Mouse (Mus musculus): Measurements from ENCODE around the gene Plpp3. TPM values are rescaled to one million over a fixed set of nuclear protein-coding genes. Genes with fewer than 3 reads are reported as not detected.
A peak's percentile ranks its signal among the peaks of the same experiment; 100 is the strongest.

Gene Plpp3
- polyA plus RNA-seq, 1 experiment from 2014 or later = 58.5 TPM

DNA sequence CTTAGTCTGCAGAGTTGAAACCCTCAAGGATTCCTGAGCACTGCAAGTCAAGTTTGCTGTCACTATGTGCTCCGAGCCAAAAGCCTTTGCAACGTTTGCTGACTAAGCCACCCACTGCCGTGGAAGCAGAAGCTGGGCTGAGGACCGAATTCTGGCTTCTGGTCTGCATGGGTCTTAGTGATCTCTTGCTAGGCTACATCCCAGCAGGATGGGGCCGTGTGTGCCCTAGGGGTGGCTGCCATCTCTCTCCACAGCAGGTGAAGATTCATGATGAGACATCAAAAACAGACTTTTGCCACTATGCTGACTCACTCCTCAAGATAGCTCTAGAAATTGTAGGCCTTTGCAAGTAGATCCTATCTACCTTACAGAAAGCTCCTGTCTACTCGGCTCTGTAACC, 69.2 kb downstream of the Plpp3 start:
- Histone ChIP-seq H3K9me3 (no peaks in the 10 kb centered on the region), H3K4me1 (replicated peaks) (no peaks in the 10 kb centered on the region), H3K27me3 (no peaks in the 10 kb centered on the region), H3K27ac (no peak overlapping the region), H3K4me3 (replicated peaks) (no peak overlapping the region), H3K9ac (replicated peaks) (no peak overlapping the region), H3K36me3 (peaks cover 64% of the 10 kb centered on the region), H3K4me2 (replicated peaks) (no peak overlapping the region)
- 88% methylated on average over 6 of the region's 6 CpGs for WGBS
- ATAC-seq = no peak

DNA sequence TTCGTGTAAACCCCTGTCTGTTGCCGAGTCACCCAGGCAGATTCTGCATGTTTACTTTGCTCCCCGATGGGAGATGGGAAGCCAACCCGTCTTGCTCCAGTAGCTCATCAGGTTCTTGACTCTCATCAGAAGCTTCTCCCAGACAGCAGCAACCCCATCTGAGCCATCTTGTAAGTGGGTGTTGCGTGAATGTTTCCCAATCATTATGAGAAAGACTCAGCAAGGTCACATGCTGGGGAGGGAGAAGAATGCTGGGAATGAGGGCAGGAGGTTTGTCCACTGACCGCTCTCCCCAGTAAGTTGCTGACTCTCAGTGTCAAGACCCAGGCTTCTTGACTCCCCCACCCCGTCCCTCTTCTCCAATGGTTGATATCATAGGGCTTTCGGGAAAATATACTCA, 73.0 kb downstream of the Plpp3 start:
- H3K4me1 ChIP-seq (replicated peaks) = no peaks in the 10 kb centered on the region
- H3K4me3 ChIP-seq (replicated peaks) = no peak overlapping the region
- WGBS = 89% methylated on average over 8 of the region's 8 CpGs
- no peak for ATAC-seq
- H3K9ac ChIP-seq (replicated peaks) = no peak overlapping the region
- H3K27ac ChIP-seq = no peak overlapping the region
- H3K36me3 ChIP-seq = peaks cover 43% of the 10 kb centered on the region
- H3K4me2 ChIP-seq (replicated peaks) = no peak overlapping the region
- no peaks in the 10 kb centered on the region for H3K27me3 ChIP-seq
- H3K9me3 ChIP-seq = no peaks in the 10 kb centered on the region

DNA sequence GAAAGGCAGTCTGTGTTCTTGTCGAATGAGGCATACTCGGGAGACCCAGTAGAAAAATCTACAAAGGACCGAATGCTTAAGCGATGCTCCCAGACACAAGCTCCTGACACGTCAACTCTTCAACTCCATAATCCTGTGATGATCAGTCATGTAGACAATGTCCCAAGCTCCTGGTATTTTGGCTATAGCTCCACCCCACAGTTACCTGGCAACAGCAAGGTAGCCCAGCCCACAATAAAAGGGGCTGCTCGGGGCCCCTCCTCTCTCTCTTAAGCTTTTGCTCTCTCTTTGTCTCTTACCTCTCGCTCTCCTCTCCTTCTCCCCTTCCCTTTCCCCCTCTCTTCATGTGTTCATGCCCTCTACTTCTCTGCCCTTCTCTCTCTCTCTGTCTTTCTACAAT, 83.1 kb downstream of the Plpp3 start:
- H3K27me3 ChIP-seq = peaks cover 2% of the 10 kb centered on the region; the same call in 1 of the 2 replicates
- no peaks in the 10 kb centered on the region for H3K9me3 ChIP-seq
- H3K27ac ChIP-seq = no peak overlapping the region
- no peaks in the 10 kb centered on the region for H3K36me3 ChIP-seq
- no peak overlapping the region for H3K9ac ChIP-seq (replicated peaks)
- H3K4me1 ChIP-seq (replicated peaks) = peaks cover 7% of the 10 kb centered on the region
- ATAC-seq = 0 out of 2 replicates have a peak, but pooled peaks have one; percentile 27
- H3K4me3 ChIP-seq (replicated peaks) = no peak overlapping the region
- WGBS = 21% methylated on average over 7 of the region's 7 CpGs
- H3K4me2 ChIP-seq (replicated peaks) = no peak overlapping the region

DNA sequence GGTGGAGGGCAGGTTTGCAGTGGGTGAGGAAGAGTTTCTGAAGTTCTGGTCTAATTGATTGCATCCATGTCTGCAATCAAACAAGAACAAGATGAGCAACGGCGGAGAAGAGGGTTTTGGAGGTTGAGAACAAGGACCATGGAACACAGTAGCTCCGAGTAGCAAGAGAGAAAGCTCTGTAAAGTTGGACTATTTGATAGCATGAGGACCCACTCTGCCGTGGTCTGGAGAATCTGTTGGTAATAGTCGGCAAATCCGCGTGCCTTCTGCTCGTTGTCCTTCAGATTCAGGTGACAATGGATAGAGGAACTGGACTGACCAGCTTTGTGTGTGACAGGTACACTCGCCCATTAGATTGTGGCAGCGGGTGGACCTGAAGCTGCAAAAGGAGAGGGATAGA, 87.8 kb downstream of the Plpp3 start:
- peak overlapping the region; percentile 52 for H3K4me2 ChIP-seq (replicated peaks)
- peaks cover 19% of the 10 kb centered on the region for H3K4me1 ChIP-seq (replicated peaks)
- H3K4me3 ChIP-seq (replicated peaks) = no peak overlapping the region
- H3K9me3 ChIP-seq = no peaks in the 10 kb centered on the region
- peak overlapping the region; percentile 66; the same call in 1 of the 2 replicates for H3K9ac ChIP-seq (replicated peaks)
- 64% methylated on average over 10 of the region's 10 CpGs for WGBS
- no peak for ATAC-seq
- H3K27me3 ChIP-seq = peaks cover 2% of the 10 kb centered on the region; the same call in 1 of the 2 replicates
- H3K36me3 ChIP-seq = no peaks in the 10 kb centered on the region
- peak overlapping the region; percentile 75 for H3K27ac ChIP-seq

DNA sequence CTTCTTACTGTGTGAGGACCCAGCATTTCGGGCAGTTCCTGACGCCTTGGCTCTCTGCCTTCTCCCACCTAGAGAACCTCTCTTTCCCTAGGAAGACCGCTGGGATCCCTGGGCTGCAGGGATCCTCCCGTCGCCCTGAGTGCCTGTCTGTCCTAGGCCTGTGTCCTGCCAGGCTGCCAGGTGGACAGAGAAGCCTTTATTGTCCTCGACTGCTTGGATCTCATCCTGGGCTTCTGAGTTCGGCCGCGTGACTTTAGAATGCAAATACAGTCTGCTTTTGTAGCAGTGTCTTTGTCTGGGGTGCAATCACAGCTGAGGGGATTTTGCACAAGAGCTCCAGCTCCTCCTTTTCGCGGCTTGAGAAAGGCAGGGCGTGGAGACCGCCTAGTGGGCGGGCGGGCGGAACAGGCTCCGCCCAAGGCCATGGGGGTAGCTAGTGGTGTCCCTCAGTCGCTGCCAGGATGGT, 88.4 kb downstream of the Plpp3 start:
- H3K4me3 ChIP-seq (replicated peaks) = peak overlapping the region; percentile 23
- ATAC-seq = peak; percentile 93

DNA sequence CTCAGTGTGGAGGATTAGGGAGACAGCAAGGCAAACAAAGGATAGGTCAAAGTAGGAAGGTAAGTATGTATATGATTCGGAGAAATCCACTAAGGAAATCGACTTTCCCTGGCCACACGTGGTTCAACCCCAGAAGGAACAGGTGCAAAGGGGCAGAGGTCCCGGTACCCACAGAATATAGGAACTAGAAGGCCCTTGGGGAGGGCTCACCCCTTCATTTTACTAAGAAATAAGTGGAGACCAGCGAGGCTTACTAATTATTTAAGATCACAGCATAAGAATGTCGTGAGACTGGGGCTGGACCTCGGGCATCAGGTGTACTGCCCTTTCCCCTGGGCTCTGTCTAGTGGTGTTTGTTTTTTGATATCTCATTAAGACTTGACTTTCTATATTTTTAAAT, 89.2 kb downstream of the Plpp3 start:
- H3K4me1 ChIP-seq (replicated peaks) = peaks cover 15% of the 10 kb centered on the region
- no peak overlapping the region for H3K4me2 ChIP-seq (replicated peaks)
- no peaks in the 10 kb centered on the region for H3K9me3 ChIP-seq
- ATAC-seq = no peak
- no peaks in the 10 kb centered on the region for H3K36me3 ChIP-seq
- H3K27ac ChIP-seq = no peak overlapping the region
- no peak overlapping the region for H3K4me3 ChIP-seq (replicated peaks)
- peaks cover 2% of the 10 kb centered on the region; the same call in 1 of the 2 replicates for H3K27me3 ChIP-seq
- WGBS = 56% methylated on average over 7 of the region's 7 CpGs
- no peak overlapping the region for H3K9ac ChIP-seq (replicated peaks)

More for the DNA sequence above, 88.4 kb downstream of the Plpp3 start:
- peak overlapping the region; percentile 75 for H3K27ac ChIP-seq
- H3K9ac ChIP-seq (replicated peaks) = peak overlapping the region; percentile 66
- H3K4me1 ChIP-seq (replicated peaks) = peaks cover 15% of the 10 kb centered on the region
- H3K4me2 ChIP-seq (replicated peaks) = peak overlapping the region; percentile 52
- H3K9me3 ChIP-seq = no peaks in the 10 kb centered on the region
- WGBS = 2% methylated on average over 18 of the region's 18 CpGs
- H3K36me3 ChIP-seq = no peaks in the 10 kb centered on the region
- H3K27me3 ChIP-seq = peaks cover 2% of the 10 kb centered on the region; the same call in 1 of the 2 replicates

DNA sequence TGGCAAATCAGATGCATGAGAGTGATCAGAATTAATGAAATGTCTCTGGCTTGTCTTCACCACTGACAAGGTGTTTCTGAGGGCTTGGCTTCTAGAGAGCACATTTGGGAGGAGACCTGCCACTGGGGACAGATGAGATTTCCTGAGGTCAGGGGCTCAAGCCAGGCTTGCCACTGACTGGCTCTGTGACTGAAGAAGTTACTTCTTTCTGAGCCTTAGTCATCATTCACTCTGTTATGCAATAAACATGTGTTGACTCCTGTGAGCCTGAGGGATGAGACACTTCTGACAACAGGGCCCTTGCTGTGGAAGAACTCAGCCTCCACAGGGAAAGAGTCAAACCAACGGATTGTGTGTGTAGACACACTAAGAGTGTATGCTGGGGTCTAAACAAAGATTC, 91.0 kb downstream of the Plpp3 start:
- H3K9ac ChIP-seq (replicated peaks) = no peak overlapping the region
- 79% methylated on average over 1 of the region's 1 CpGs for WGBS
- H3K4me3 ChIP-seq (replicated peaks) = no peak overlapping the region
- no peak overlapping the region for H3K27ac ChIP-seq
- H3K4me1 ChIP-seq (replicated peaks) = peaks cover 15% of the 10 kb centered on the region
- no peaks in the 10 kb centered on the region for H3K36me3 ChIP-seq
- no peak for ATAC-seq
- H3K9me3 ChIP-seq = no peaks in the 10 kb centered on the region
- H3K4me2 ChIP-seq (replicated peaks) = no peak overlapping the region
- H3K27me3 ChIP-seq = peaks cover 2% of the 10 kb centered on the region; the same call in 1 of the 2 replicates

DNA sequence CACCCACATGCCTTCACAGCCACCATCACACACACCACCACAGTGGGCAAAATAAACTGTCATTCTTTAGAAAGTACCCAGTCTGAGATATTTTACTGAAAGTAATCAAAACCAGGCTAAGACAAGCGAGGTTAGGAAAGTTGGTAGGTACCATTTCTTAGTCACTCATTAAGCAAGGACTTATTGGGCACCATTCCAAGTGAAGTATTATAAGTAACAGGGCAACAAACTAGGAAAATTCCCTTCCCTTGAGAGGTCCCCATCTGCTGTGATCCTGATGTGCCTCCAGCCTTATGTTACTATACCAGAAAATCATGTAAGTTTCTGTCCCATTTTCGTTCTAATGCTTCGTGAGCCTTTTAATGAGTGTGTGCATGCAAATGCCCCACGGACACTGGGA, 92.1 kb downstream of the Plpp3 start:
- no peaks in the 10 kb centered on the region for H3K9me3 ChIP-seq
- H3K4me2 ChIP-seq (replicated peaks) = no peak overlapping the region
- no peak for ATAC-seq
- peaks cover 15% of the 10 kb centered on the region for H3K4me1 ChIP-seq (replicated peaks)
- H3K9ac ChIP-seq (replicated peaks) = no peak overlapping the region
- WGBS = 73% methylated on average over 4 of the region's 4 CpGs
- no peak overlapping the region for H3K27ac ChIP-seq
- no peaks in the 10 kb centered on the region for H3K36me3 ChIP-seq
- H3K4me3 ChIP-seq (replicated peaks) = no peak overlapping the region
- no peaks in the 10 kb centered on the region for H3K27me3 ChIP-seq

DNA sequence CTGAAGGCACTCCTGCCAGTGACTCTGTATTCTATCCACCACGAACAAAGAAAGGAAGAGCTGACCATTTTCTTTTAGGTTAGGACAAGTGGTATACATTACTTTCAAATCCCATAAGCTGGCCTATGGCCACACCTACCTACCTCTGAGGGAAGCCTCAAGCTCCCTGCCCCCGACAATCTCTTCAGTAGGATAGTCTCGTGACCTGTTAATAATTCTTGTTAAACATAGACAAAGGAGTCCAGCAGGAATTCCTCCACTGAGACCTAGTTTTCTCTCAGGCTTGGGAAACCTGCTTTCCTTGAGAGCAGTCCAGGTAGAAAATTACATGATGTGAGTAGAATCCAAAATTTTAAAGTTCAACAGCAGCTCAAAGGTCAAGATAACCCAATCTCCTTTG, 93.8 kb downstream of the Plpp3 start:
- Histone ChIP-seq H3K9me3 (no peaks in the 10 kb centered on the region), H3K4me2 (replicated peaks) (no peak overlapping the region), H3K36me3 (no peaks in the 10 kb centered on the region), H3K4me3 (replicated peaks) (no peak overlapping the region), H3K27ac (no peak overlapping the region), H3K9ac (replicated peaks) (no peak overlapping the region), H3K4me1 (replicated peaks) (peaks cover 5% of the 10 kb centered on the region), H3K27me3 (no peaks in the 10 kb centered on the region)
- no peak for ATAC-seq
- 73% methylated on average over 3 of the region's 3 CpGs for WGBS

DNA sequence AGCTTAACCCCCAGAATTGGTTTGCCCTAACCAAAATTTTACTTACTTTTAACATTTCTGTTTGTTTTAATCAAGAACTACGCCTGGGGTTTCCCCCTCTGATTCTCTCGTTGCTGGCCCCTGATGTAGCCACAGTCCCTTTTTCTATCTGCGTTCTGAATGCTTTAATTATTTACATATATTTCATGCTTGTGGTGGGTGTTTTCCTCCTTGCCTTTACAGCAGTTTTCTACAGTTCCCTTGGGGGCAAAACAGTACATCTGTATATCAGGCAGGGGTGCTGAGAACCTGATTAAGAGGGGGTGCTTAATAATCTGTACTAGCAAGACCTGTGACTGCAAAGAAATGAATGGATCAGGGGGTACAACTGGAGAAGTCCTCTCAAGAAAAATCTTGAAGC, 94.9 kb downstream of the Plpp3 start:
- 69% methylated on average over 3 of the region's 3 CpGs for WGBS

DNA sequence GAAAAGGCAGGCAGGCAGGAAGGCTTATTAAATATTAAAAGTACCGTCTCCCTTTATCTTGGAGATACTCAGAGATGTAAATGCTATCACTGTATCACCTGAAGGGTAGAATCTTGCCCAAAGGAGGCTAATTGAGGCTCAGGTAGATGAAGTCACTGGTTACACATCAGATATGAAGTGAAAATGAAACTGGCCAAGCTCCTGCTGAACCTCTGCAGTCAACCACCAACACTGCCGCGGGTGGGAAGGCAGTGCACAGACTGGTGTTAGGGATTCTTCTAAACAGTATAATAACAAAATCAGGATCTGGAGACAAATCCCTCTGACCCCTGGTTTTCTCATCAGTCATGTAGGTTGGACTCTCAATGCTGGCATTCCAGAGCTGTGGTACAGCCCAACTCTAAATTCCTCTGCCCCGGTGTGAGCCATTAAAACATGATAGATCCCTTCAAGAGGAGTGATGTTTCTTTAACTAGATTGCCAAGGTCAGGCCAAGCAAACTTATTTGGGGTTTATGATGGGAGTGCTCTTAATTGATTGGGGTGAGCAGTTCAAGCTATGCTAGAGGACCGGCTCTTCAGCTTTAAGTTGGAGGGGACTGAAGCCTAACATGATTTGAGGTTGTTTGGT, 95.5 kb downstream of the Plpp3 start:
- Histone ChIP-seq H3K4me3 (replicated peaks) (no peak overlapping the region), H3K4me1 (replicated peaks) (no peaks in the 10 kb centered on the region), H3K9me3 (no peaks in the 10 kb centered on the region), H3K36me3 (no peaks in the 10 kb centered on the region), H3K4me2 (replicated peaks) (no peak overlapping the region), H3K27ac (no peak overlapping the region), H3K9ac (replicated peaks) (no peak overlapping the region), H3K27me3 (no peaks in the 10 kb centered on the region)
- 86% methylated on average over 5 of the region's 5 CpGs for WGBS
- ATAC-seq = no peak

More for the DNA sequence above, 94.9 kb downstream of the Plpp3 start:
- no peak for ATAC-seq
- Histone ChIP-seq H3K4me3 (replicated peaks) (no peak overlapping the region), H3K4me1 (replicated peaks) (no peaks in the 10 kb centered on the region), H3K27ac (no peak overlapping the region), H3K9me3 (no peaks in the 10 kb centered on the region), H3K9ac (replicated peaks) (no peak overlapping the region), H3K36me3 (no peaks in the 10 kb centered on the region), H3K4me2 (replicated peaks) (no peak overlapping the region), H3K27me3 (no peaks in the 10 kb centered on the region)

DNA sequence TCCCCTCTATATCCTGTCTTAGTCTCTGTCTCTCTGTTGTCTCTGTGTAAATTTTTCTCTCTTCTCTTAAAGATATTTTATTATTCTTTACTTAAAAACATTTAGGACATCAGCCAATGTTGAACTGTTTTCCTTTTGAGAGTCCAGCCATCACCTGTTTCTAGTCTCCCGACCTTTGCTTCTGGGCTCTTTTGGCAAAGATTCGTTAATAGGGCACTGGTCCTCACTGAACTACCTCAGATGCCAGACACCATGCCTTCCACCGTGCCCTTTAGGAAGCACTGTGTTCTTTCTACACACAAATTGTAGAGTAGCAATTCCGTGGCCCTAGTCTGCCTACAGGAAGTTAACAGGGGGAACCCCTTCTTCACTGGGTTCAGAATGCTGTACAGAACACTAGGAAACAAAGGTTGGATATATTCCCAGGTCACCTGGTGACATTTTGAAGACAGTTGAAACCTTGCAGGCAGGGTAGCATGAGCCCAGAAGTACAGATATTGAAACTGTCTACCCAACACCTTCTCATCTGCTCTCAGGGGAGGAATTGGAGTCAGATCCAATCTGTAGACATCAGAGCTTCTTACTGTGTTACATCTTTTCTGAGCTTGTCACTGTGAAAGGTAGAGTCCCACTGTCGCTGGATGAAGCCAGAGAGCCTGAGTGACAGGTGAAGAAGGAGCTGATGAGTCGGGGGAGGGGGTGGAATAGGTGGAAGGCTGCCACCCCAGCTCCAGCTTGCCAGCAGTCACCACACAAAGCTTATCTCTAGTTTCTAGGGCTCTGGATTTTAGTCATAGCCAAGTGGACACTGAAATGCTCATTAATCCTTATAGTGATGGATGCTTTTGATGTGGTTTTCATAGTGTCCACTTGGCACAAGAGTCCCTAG, 96.5 kb downstream of the Plpp3 start:
- Histone ChIP-seq H3K36me3 (no peaks in the 10 kb centered on the region), H3K4me2 (replicated peaks) (no peak overlapping the region), H3K4me3 (replicated peaks) (no peak overlapping the region), H3K9ac (replicated peaks) (no peak overlapping the region), H3K4me1 (replicated peaks) (no peaks in the 10 kb centered on the region), H3K27ac (no peak overlapping the region), H3K9me3 (no peaks in the 10 kb centered on the region), H3K27me3 (no peaks in the 10 kb centered on the region)
- ATAC-seq = no peak
- WGBS = 79% methylated on average over 6 of the region's 6 CpGs
